Mouse (Mus musculus) kidney, adult 2 months (tissue): ENCODE data around the gene 9530077C05Rik.

Experiments
- CTCF ChIP-seq: fragments of 200-500 bp; conservative IDR thresholded peaks from 2 replicates; pipeline ENCODE4 v1.5.1; 2011; ENCODE audit warnings: low read depth, mild to moderate bottlenecking, control low read depth, low read length, moderate library complexity, mixed read lengths; ENCODE audit not compliant: insufficient read depth, insufficient read length
- POLR2A ChIP-seq: fragments of 200-500 bp; IDR thresholded peaks from one replicate; pipeline ENCODE4 v1.6.1; 2011; ENCODE audit warnings: low read depth, low read length, control low read depth

DNA sequence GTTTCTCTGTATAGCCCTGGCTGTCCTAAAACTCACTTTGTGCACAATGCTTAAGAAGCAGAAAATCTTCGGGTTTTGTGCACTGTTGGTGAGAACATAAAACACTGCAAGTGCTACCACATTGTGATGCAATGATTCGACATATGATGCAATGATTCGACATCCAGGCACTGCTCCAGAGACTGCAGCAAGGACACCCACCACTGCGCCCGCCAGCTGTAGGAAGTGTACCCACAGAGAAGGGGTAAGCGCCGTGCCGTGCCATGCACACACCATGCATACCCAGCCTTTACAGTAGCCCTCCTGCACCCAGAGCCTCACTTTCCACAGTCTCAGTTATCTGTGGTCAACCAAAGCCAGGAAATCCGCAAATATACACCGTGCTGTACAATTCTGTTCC is 44.7 kb upstream of the 9530077C05Rik start:
- TF ChIP-seq CTCF: no peak
- TF ChIP-seq POLR2A: no peak
